ENCODE assay signal across 27 mouse cellular contexts in the genomic region with DNA sequence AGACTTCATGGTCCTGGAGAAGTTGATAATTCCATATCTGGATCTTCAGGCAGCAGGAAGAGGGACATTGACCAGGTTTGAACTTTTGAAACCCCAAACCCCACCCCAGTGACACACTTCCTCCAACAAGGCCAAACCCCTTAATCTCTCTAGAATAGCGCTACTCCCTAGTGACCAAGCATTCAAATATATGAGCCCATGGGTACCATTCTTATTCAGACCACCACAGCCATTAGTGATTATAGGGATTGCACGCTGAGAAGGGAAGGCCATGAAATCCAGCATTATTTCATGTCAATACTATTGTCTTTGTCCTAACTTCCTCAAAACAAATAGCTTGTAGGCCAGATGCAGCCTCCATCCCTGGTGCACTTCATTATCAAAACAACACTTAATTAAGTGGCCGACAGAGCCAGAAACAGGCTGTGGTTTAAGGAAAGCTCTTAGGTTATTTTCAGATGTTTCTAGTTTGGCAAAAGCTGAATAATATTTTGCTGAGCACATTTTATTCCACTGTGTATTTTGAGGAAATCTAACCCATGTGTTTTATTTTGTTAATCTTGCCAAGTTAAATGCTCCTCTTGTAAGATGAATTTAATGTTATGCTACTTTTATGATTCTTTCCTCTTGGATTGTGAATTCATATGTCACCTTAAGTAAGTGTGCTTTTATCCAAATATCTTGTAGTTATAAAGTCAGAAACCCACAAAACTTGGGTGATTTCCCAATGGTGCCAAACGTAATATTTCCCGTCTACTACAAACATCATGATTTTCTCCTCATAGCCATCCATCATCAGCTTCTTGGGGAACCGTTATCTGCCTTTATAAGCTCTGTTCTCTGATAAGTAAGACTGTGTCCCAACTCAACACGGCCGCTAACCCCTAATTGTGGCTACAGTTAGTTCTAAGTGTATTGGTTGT. TPM values are rescaled to one million over a fixed set of nuclear protein-coding genes. Genes with fewer than 3 reads are reported as not detected.
A peak's percentile ranks its signal among the peaks of the same experiment; 100 is the strongest.
DNase-seq lines count a peak whose midpoint lies in the region; ATAC-seq lines count a peak whose summit lies in the region.
"Had no signal": no experiment of that assay in that cellular context is flagged by ENCODE, and none has a peak within 500 bp of the region (broad histone marks: within the 10 kb centered on the region; RNA-seq: fewer than 3 reads in every experiment).

No protein-coding gene starts in this region.

- H3K4me1 ChIP-seq in embryonic facial prominence, embryonic 13.5 days: peaks cover 5% of the 10 kb centered on the region
- no peaks in the 10 kb centered on the region for H3K4me1 ChIP-seq in embryonic facial prominence, embryonic 10.5 days
- no peaks in the 10 kb centered on the region for H3K4me1 ChIP-seq in neural tube, embryonic 11.5 days (ENCODE audit: control insufficient read depth, insufficient read depth, low read length)
- no peaks in the 10 kb centered on the region for H3K4me1 ChIP-seq in neural tube, embryonic 15.5 days
- 0 out of 2 replicates have a peak, but pooled peaks cover 3% of the 10 kb centered on the region for H3K4me1 ChIP-seq in limb, embryonic 13.5 days
- H3K4me1 ChIP-seq: heart, embryonic 13.5 days had no signal

- no peak overlapping the region for H3K4me3 ChIP-seq in embryonic facial prominence, embryonic 13.5 days
- H3K4me3 ChIP-seq in embryonic facial prominence, embryonic 10.5 days: no peak overlapping the region
- no peak overlapping the region for H3K4me3 ChIP-seq in neural tube, embryonic 11.5 days (ENCODE audit: low read depth, low read length)
- no peak overlapping the region for H3K4me3 ChIP-seq in neural tube, embryonic 15.5 days (replicated peaks)
- H3K4me3 ChIP-seq in limb, embryonic 13.5 days: no peak overlapping the region
- H3K4me3 ChIP-seq: heart, embryonic 13.5 days; lung, embryonic 15.5 days had no signal

- no peaks in the 10 kb centered on the region for H3K9me3 ChIP-seq in embryonic facial prominence, embryonic 13.5 days
- H3K9me3 ChIP-seq in embryonic facial prominence, embryonic 10.5 days: no peaks in the 10 kb centered on the region
- H3K9me3 ChIP-seq in neural tube, embryonic 11.5 days (ENCODE audit: control insufficient read depth, low read length): no peaks in the 10 kb centered on the region
- H3K9me3 ChIP-seq in neural tube, embryonic 15.5 days (replicated peaks): no peaks in the 10 kb centered on the region
- H3K9me3 ChIP-seq in limb, embryonic 13.5 days: no peaks in the 10 kb centered on the region
- H3K9me3 ChIP-seq: heart, embryonic 13.5 days; lung, embryonic 15.5 days had no signal

- H3K27ac ChIP-seq in embryonic facial prominence, embryonic 13.5 days: 0 out of 2 replicates have a peak overlapping the region, but pooled peaks have one; percentile 22
- H3K27ac ChIP-seq in embryonic facial prominence, embryonic 10.5 days (replicated peaks): no peak overlapping the region
- no peak overlapping the region for H3K27ac ChIP-seq in neural tube, embryonic 11.5 days (ENCODE audit: low read depth, low read length)
- H3K27ac ChIP-seq in neural tube, embryonic 15.5 days (replicated peaks): no peak overlapping the region
- peak overlapping the region; percentile 15; the same call in 1 of the 2 replicates for H3K27ac ChIP-seq in limb, embryonic 13.5 days
- H3K27ac ChIP-seq: heart, embryonic 13.5 days; hindbrain, embryonic 14.5 days; liver, embryonic 14.5 days; lung, embryonic 15.5 days had no signal

- 55% methylated on average over 8 of the region's 8 CpGs for WGBS in embryonic facial prominence, embryonic 13.5 days
- WGBS in embryonic facial prominence, embryonic 10.5 days: 87% methylated on average over 8 of the region's 8 CpGs
- 80% methylated on average over 8 of the region's 8 CpGs for WGBS in neural tube, embryonic 11.5 days
- 56% methylated on average over 8 of the region's 8 CpGs for WGBS in neural tube, embryonic 15.5 days
- WGBS in limb, embryonic 13.5 days: 61% methylated on average over 8 of the region's 8 CpGs

- no peak overlapping the region for H3K9ac ChIP-seq in embryonic facial prominence, embryonic 13.5 days
- H3K9ac ChIP-seq in neural tube, embryonic 11.5 days (ENCODE audit: low read length): no peak overlapping the region
- H3K9ac ChIP-seq in neural tube, embryonic 15.5 days (replicated peaks): no peak overlapping the region
- H3K9ac ChIP-seq in limb, embryonic 13.5 days: no peak overlapping the region
- H3K9ac ChIP-seq: forebrain, postnatal 0 days; heart, embryonic 13.5 days; hindbrain, embryonic 14.5 days; liver, embryonic 14.5 days; lung, embryonic 15.5 days had no signal

- ATAC-seq in embryonic facial prominence, embryonic 13.5 days (ENCODE audit: insufficient number of reproducible peaks, insufficient read depth, low FRiP score, low TSS enrichment, low read depth): no peak
- peak; percentile 85 for ATAC-seq in neural tube, embryonic 11.5 days (ENCODE audit: insufficient read depth, low FRiP score, low TSS enrichment)
- no peak for ATAC-seq in neural tube, embryonic 15.5 days (ENCODE audit: low FRiP score)
- peak; percentile 82 for ATAC-seq in limb, embryonic 13.5 days (ENCODE audit: low FRiP score, low read depth)
- ATAC-seq: forebrain, postnatal 0 days had no signal

- H3K4me2 ChIP-seq in embryonic facial prominence, embryonic 13.5 days: no peak overlapping the region
- no peak overlapping the region for H3K4me2 ChIP-seq in neural tube, embryonic 11.5 days (ENCODE audit: low read depth)
- no peak overlapping the region for H3K4me2 ChIP-seq in neural tube, embryonic 15.5 days
- no peak overlapping the region for H3K4me2 ChIP-seq in limb, embryonic 13.5 days (replicated peaks)
- H3K4me2 ChIP-seq: heart, embryonic 13.5 days; hindbrain, embryonic 14.5 days; lung, embryonic 15.5 days had no signal

- H3K36me3 ChIP-seq in embryonic facial prominence, embryonic 13.5 days: no peaks in the 10 kb centered on the region
- H3K36me3 ChIP-seq in embryonic facial prominence, embryonic 10.5 days (replicated peaks): no peaks in the 10 kb centered on the region
- no peaks in the 10 kb centered on the region for H3K36me3 ChIP-seq in neural tube, embryonic 11.5 days (ENCODE audit: control insufficient read depth, insufficient read depth, low read length)
- no peaks in the 10 kb centered on the region for H3K36me3 ChIP-seq in neural tube, embryonic 15.5 days
- H3K36me3 ChIP-seq in limb, embryonic 13.5 days: no peaks in the 10 kb centered on the region
- H3K36me3 ChIP-seq: heart, embryonic 13.5 days; lung, embryonic 15.5 days had no signal

- DNase-seq in embryonic facial prominence, embryonic 10.5 days (ENCODE audit: low spot score): no peak
- no peak for DNase-seq in neural tube, embryonic 11.5 days (ENCODE audit: low spot score)
- no peak for DNase-seq in right cerebral cortex, postnatal 4 days
- no peak for DNase-seq in thymus, postnatal 25 days
- DNase-seq in yolk sac, embryonic 10.5 days (ENCODE audit: low spot score): no peak
- DNase-seq: adrenal gland, postnatal 10 days; cerebellum, adult 8-10 months; cerebellum, postnatal 36 days; embryo, embryonic 11 days; forebrain, postnatal 0 days; gastrocnemius, postnatal 10 days; heart, postnatal 10 days; kidney, adult 11 months; kidney, postnatal 25 days; liver; midbrain, embryonic 14.5 days; spleen, adult 18-20 months; thymus, postnatal 14 days had no signal

- no peaks in the 10 kb centered on the region for H3K27me3 ChIP-seq in embryonic facial prominence, embryonic 13.5 days
- H3K27me3 ChIP-seq in embryonic facial prominence, embryonic 10.5 days (replicated peaks; ENCODE audit: low read depth, poor library complexity, severe bottlenecking): no peaks in the 10 kb centered on the region
- no peaks in the 10 kb centered on the region for H3K27me3 ChIP-seq in neural tube, embryonic 11.5 days (ENCODE audit: control insufficient read depth, insufficient read depth, low read length)
- no peaks in the 10 kb centered on the region for H3K27me3 ChIP-seq in neural tube, embryonic 15.5 days (replicated peaks)
- H3K27me3 ChIP-seq in limb, embryonic 13.5 days: no peaks in the 10 kb centered on the region
- H3K27me3 ChIP-seq: CH12.LX; heart, embryonic 13.5 days; lung, embryonic 15.5 days had no signal

RNA-seq across cellular contexts. Expression of gene Veph1, which starts 18.4 kb away (rescaled TPM):
- polyA plus RNA-seq in embryonic facial prominence, embryonic 13.5 days (2015; fragmentation: Nextera tagmentation; extraction: Ambion mirVana): 2.8 and 4.2 TPM in 2 replicates
- polyA plus RNA-seq in embryonic facial prominence, embryonic 10.5 days (2016; fragmentation: Nextera tagmentation; extraction: Ambion mirVana): 2.4 and 3.0 TPM in 2 replicates
- polyA plus RNA-seq in neural tube, embryonic 11.5 days (2014; fragmentation: Nextera tagmentation; extraction: Ambion mirVana): 4.4 and 4.9 TPM in 2 replicates
- 2.0 and 2.7 TPM in 2 replicates for polyA plus RNA-seq in neural tube, embryonic 15.5 days (2015; fragmentation: Nextera tagmentation; extraction: Ambion mirVana)
- 2.1 and 2.9 TPM in 2 replicates for polyA plus RNA-seq in limb, embryonic 13.5 days (2015; fragmentation: Nextera tagmentation; extraction: Ambion mirVana)
- polyA plus RNA-seq: C2C12 had no signal

Comparison
In these comparisons a context has a peak if more than half of its experiments do, and no peak if none do; other contexts are left out.
1. ATAC-seq: peak in neural tube, embryonic 11.5 days (single experiment) and limb, embryonic 13.5 days (single experiment); none in embryonic facial prominence, embryonic 13.5 days (single experiment) and neural tube, embryonic 15.5 days (single experiment).
2. H3K27ac ChIP-seq: peak in embryonic facial prominence, embryonic 13.5 days (single experiment) and limb, embryonic 13.5 days (single experiment); none in embryonic facial prominence, embryonic 10.5 days (single experiment), neural tube, embryonic 11.5 days (single experiment) and neural tube, embryonic 15.5 days (single experiment).